Mouse (Mus musculus): Measurements from ENCODE around the gene Gabra5. TPM values are rescaled to one million over a fixed set of nuclear protein-coding genes. Genes with fewer than 3 reads are reported as not detected.

The Gabra5 gene
- polyA plus RNA-seq, 1 experiment from 2014 or later, result 25.2 TPM

DNA sequence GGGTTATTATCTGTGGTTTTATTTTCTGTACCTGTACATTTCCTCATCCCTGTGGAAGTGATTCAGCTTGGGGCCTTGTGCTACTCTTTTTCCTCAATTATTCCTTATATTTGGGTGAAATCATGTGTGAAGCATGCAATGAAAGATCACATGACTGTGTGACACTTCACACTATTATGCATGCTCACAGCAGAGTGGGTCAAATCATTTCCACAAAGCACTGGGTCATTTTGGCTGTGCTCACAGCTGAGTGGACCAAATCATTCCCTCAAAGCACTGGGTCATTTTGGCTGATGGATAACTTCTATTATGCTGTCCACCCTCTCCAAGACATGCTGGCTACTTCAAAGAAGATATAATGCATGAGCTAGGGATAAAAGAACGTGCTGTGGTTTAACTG, 97.0 kb downstream of the Gabra5 start:
- Histone ChIP-seq H3K9ac (replicated peaks; ENCODE audit: low read length) (no peak overlapping the region), H3K36me3 (ENCODE audit: control insufficient read depth, insufficient read depth, low read length) (no peaks in the 10 kb centered on the region), H3K27me3 (ENCODE audit: control insufficient read depth, insufficient read depth, low read length) (no peaks in the 10 kb centered on the region), H3K9me3 (ENCODE audit: control insufficient read depth, low read length) (no peaks in the 10 kb centered on the region), H3K27ac (replicated peaks; ENCODE audit: low read depth, low read length) (no peak overlapping the region), H3K4me3 (replicated peaks; ENCODE audit: low read depth, low read length) (no peak overlapping the region), H3K4me2 (ENCODE audit: low read length) (no peak overlapping the region), H3K4me1 (ENCODE audit: control insufficient read depth, insufficient read depth, low read length) (no peaks in the 10 kb centered on the region)
- WGBS, result 23% methylated on average over 1 of the region's 1 CpGs
- no peak for ATAC-seq (ENCODE audit: low FRiP score, low TSS enrichment)
- no peak for DNase-seq

DNA sequence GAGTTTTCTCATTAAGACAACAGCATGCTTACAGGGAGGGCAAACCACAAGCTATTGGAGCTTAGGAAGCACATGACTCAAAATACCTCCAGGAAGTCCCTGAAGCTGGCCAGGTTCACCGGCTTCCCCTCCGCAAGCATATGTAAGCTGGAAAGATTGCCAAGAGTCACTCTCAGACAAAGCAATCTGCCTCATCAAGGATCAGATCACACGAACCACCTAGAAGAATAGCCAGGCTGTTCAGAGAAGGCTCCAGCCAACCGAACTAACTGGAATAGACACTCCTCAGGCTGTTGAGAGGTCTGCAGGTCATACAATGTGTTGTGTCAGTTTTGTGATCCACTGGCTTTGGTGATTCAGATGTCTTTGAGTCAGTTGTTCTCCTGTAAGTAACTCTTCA, 98.7 kb downstream of the Gabra5 start:
- no peak overlapping the region for H3K9ac ChIP-seq (replicated peaks; ENCODE audit: low read length)
- no peaks in the 10 kb centered on the region for H3K4me1 ChIP-seq (ENCODE audit: control insufficient read depth, insufficient read depth, low read length)
- H3K4me2 ChIP-seq (ENCODE audit: low read length), result no peak overlapping the region
- no peak overlapping the region for H3K4me3 ChIP-seq (replicated peaks; ENCODE audit: low read depth, low read length)
- H3K36me3 ChIP-seq (ENCODE audit: control insufficient read depth, insufficient read depth, low read length), result no peaks in the 10 kb centered on the region
- H3K27me3 ChIP-seq (ENCODE audit: control insufficient read depth, insufficient read depth, low read length), result no peaks in the 10 kb centered on the region
- no peaks in the 10 kb centered on the region for H3K9me3 ChIP-seq (ENCODE audit: control insufficient read depth, low read length)
- DNase-seq, result no peak
- 82% methylated on average over 4 of the region's 4 CpGs for WGBS
- ATAC-seq (ENCODE audit: low FRiP score, low TSS enrichment), result no peak
- no peak overlapping the region for H3K27ac ChIP-seq (replicated peaks; ENCODE audit: low read depth, low read length)

DNA sequence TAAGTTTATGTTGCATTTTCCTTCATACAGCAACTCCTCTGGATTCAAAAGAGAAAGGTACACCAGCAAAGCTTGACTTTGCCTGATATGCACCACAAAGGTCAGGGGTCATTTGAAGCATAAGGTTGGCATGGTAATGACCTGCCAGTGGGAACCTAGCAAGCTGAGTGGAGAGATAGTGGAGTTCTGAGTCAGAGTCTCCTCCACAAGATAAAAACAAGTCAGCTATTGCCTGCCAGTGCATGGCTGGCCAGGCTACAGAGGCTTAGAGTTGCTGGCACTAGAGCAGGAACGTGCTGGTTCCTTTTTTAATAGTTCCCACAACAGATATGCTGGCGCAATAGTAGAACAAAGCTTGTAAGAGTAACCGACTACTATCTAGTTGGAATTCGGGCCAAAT, 116.3 kb downstream of the Gabra5 start:
- no peak overlapping the region for H3K9ac ChIP-seq (replicated peaks; ENCODE audit: low read length)
- DNase-seq, result no peak
- peaks cover 8% of the 10 kb centered on the region; the same call in 1 of the 2 replicates for H3K4me1 ChIP-seq (ENCODE audit: control insufficient read depth, insufficient read depth, low read length)
- 90% methylated on average over 4 of the region's 4 CpGs for WGBS
- H3K27ac ChIP-seq (replicated peaks; ENCODE audit: low read depth, low read length), result no peak overlapping the region
- H3K4me2 ChIP-seq (ENCODE audit: low read length), result no peak overlapping the region
- H3K9me3 ChIP-seq (ENCODE audit: control insufficient read depth, low read length), result no peaks in the 10 kb centered on the region
- 0 out of 2 replicates have a peak, but pooled peaks cover under 1% of the 10 kb centered on the region for H3K27me3 ChIP-seq (ENCODE audit: control insufficient read depth, insufficient read depth, low read length)
- no peak overlapping the region for H3K4me3 ChIP-seq (replicated peaks; ENCODE audit: low read depth, low read length)
- H3K36me3 ChIP-seq (ENCODE audit: control insufficient read depth, insufficient read depth, low read length), result no peaks in the 10 kb centered on the region
- ATAC-seq (ENCODE audit: low FRiP score, low TSS enrichment), result no peak

DNA sequence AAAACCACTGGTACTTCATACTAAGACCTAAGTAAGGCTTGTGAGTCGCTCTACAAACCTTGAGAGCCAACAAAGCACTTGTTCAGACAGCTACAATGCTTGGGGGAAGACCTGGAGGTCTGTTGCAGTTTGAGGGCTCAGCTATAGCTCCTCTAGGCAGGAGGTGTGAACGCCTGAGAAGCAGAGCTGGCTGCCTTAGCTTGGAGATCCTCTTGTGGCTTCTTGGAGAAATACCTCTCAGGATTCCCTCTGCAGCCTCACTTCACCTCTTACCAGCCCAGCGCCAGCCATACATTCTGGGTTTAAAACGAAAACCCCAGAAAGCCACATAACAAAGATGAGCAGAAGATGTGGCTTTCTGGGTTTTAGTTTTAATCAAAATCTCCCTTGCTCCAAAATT, 119.8 kb downstream of the Gabra5 start:
- no peak for ATAC-seq (ENCODE audit: low FRiP score, low TSS enrichment)
- H3K4me2 ChIP-seq (ENCODE audit: low read length), result no peak overlapping the region
- H3K4me3 ChIP-seq (replicated peaks; ENCODE audit: low read depth, low read length), result no peak overlapping the region
- H3K36me3 ChIP-seq (ENCODE audit: control insufficient read depth, insufficient read depth, low read length), result no peaks in the 10 kb centered on the region
- peaks cover 11% of the 10 kb centered on the region for H3K4me1 ChIP-seq (ENCODE audit: control insufficient read depth, insufficient read depth, low read length)
- no peaks in the 10 kb centered on the region for H3K9me3 ChIP-seq (ENCODE audit: control insufficient read depth, low read length)
- H3K27ac ChIP-seq (replicated peaks; ENCODE audit: low read depth, low read length), result no peak overlapping the region
- no peak overlapping the region for H3K9ac ChIP-seq (replicated peaks; ENCODE audit: low read length)
- DNase-seq, result peak; percentile 37
- WGBS, result 47% methylated on average over 4 of the region's 4 CpGs
- H3K27me3 ChIP-seq (ENCODE audit: control insufficient read depth, insufficient read depth, low read length), result peaks cover 15% of the 10 kb centered on the region; the same call in 1 of the 2 replicates

DNA sequence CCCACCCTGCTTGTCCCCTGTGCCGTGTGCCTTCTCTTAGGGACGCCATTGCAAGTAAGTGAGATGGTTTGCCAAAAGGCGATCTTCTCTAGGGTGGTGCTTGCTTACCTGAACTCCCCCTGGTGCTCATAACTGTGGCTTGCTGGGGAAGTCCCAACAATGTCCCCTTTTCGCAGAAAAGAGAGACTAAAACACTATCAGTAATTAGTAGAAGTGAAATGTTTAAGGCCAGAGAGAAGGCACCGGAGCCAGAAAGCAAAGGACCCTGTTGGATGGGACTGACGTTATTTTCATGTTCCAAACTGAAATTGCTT, 122.6 kb downstream of the Gabra5 start:
- H3K9me3 ChIP-seq (ENCODE audit: control insufficient read depth, low read length), result no peaks in the 10 kb centered on the region

DNA sequence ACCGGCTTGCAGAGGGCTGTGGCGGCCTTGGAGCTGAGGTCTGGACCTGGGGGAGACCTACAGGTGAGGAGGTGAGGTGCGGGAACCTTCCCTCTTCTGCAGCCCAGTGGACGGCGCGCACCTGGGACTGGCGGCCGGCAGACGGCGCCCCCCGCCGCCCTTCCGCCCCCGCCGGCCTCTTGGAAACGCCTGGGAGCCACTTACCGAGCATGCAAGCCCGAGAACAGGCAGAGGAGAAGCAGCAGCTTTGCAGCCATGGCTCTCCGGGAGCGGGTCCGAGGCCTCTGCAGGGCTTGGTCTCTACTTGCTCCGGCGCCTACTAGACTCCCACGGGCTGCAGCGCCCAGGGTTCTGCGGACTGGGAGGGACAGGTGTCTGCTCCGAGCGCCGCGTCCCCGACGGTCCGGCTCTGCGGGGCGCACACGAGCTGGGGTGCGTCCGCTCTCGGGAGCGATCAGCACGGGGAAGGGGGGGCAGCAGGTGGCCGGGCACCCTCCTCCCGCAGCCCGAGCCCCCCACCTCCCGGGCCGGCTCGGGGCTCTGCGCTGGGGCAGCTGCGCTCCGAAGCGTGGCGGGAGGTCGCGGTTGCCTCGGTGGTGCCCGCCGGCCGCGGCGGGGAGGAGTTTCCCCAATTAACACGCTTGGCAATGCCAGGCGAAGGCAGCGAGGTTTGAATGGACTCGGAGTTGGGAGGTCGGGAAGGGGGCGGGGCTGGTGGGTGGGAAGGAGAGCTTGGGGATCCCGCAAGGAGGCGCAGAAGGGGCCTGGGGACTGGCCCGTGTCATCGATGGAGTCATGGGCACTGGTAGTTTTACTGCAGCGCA, 123.1 kb downstream of the Gabra5 start, which contains the start of gene Gabrg3:
Gabrg3 (minus strand) TSS at position 672 of the 824 bp plus-strand sequence.
- peak within 1 kb of the TSS; percentile 67 for H3K4me3 ChIP-seq (replicated peaks; ENCODE audit: low read depth, low read length)
- peaks cover 11% of the 10 kb centered on the region for H3K4me1 ChIP-seq (ENCODE audit: control insufficient read depth, insufficient read depth, low read length)
- DNase-seq, result peak; percentile 83
- peak; percentile 80 for ATAC-seq (ENCODE audit: low FRiP score, low TSS enrichment)
- H3K36me3 ChIP-seq (ENCODE audit: control insufficient read depth, insufficient read depth, low read length), result no peaks in the 10 kb centered on the region
- peak within 1 kb of the TSS; percentile 90 for H3K4me2 ChIP-seq (ENCODE audit: low read length)
- peaks cover 15% of the 10 kb centered on the region; the same call in 1 of the 2 replicates for H3K27me3 ChIP-seq (ENCODE audit: control insufficient read depth, insufficient read depth, low read length)
- WGBS, result under 1% methylated on average over 71 of the region's 71 CpGs
- peak within 1 kb of the TSS; percentile 49; the same call in 1 of the 2 replicates for H3K27ac ChIP-seq (replicated peaks; ENCODE audit: low read depth, low read length)
- H3K9me3 ChIP-seq (ENCODE audit: control insufficient read depth, low read length), result no peaks in the 10 kb centered on the region
- H3K9ac ChIP-seq (replicated peaks; ENCODE audit: low read length), result peak within 1 kb of the TSS; percentile 66

More for the DNA sequence above, 122.6 kb downstream of the Gabra5 start:
- Histone ChIP-seq H3K4me2 (ENCODE audit: low read length) (peak overlapping the region; percentile 90), H3K27ac (replicated peaks; ENCODE audit: low read depth, low read length) (no peak overlapping the region), H3K36me3 (ENCODE audit: control insufficient read depth, insufficient read depth, low read length) (no peaks in the 10 kb centered on the region), H3K4me1 (ENCODE audit: control insufficient read depth, insufficient read depth, low read length) (peaks cover 11% of the 10 kb centered on the region), H3K27me3 (ENCODE audit: control insufficient read depth, insufficient read depth, low read length) (peaks cover 15% of the 10 kb centered on the region; the same call in 1 of the 2 replicates), H3K9ac (replicated peaks; ENCODE audit: low read length) (peak overlapping the region; percentile 66), H3K4me3 (replicated peaks; ENCODE audit: low read depth, low read length) (peak overlapping the region; percentile 67)
- ATAC-seq (ENCODE audit: low FRiP score, low TSS enrichment) (no peak), DNase-seq (no peak)
- 21% methylated on average over 6 of the region's 6 CpGs for WGBS

DNA sequence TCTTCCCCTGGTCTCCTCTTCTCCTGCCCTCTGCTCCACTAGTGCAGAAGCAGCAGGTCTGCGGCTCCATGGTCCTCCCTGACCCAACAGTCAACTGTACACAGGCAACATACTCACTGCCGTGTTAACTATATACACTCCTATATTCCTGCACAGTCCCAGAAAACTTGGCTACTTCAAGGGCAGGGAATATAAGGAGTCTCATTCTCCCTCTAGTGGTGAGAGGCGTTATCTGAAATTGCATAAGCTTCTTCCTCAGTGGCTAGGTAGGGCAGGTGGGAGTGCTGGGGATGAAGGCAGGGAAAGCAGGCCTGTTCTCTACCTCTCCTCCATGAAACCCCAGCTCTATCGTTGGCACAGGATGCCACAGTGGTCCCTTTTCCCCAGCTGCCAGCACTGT, 125.7 kb downstream of the Gabra5 start:
- no peak overlapping the region for H3K9ac ChIP-seq (replicated peaks; ENCODE audit: low read length)
- no peaks in the 10 kb centered on the region for H3K9me3 ChIP-seq (ENCODE audit: control insufficient read depth, low read length)
- H3K4me2 ChIP-seq (ENCODE audit: low read length), result no peak overlapping the region
- H3K4me1 ChIP-seq (ENCODE audit: control insufficient read depth, insufficient read depth, low read length), result peaks cover 8% of the 10 kb centered on the region
- peak; percentile 89 for DNase-seq
- ATAC-seq (ENCODE audit: low FRiP score, low TSS enrichment), result peak; percentile 52; the same call in 1 of the 2 replicates
- peaks cover 15% of the 10 kb centered on the region; the same call in 1 of the 2 replicates for H3K27me3 ChIP-seq (ENCODE audit: control insufficient read depth, insufficient read depth, low read length)
- H3K36me3 ChIP-seq (ENCODE audit: control insufficient read depth, insufficient read depth, low read length), result no peaks in the 10 kb centered on the region
- no peak overlapping the region for H3K27ac ChIP-seq (replicated peaks; ENCODE audit: low read depth, low read length)
- H3K4me3 ChIP-seq (replicated peaks; ENCODE audit: low read depth, low read length), result no peak overlapping the region
- WGBS, result 30% methylated on average over 4 of the region's 4 CpGs

DNA sequence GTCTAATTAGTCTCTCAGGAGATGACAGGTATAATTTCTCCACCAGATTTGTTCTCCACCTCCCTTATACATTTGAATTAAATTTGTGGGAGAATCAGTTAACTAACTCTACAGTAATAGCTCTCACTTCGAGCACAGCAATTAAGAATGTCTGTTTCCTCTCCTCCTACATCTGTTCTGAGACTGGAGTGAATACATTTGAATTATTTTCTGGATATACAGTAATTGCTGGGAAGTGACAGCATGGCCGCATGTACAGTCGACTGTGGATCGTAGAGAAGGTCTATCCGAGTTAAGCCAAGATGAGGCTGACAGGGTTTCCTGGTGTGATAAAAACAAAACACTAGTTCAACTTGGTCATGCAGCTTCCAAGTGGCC, 143.9 kb downstream of the Gabra5 start:
- Histone ChIP-seq H3K36me3 (ENCODE audit: control insufficient read depth, insufficient read depth, low read length) (no peaks in the 10 kb centered on the region), H3K4me1 (ENCODE audit: control insufficient read depth, insufficient read depth, low read length) (no peaks in the 10 kb centered on the region), H3K27ac (replicated peaks; ENCODE audit: low read depth, low read length) (no peak overlapping the region), H3K4me2 (ENCODE audit: low read length) (no peak overlapping the region), H3K9ac (replicated peaks; ENCODE audit: low read length) (no peak overlapping the region), H3K9me3 (ENCODE audit: control insufficient read depth, low read length) (no peaks in the 10 kb centered on the region), H3K4me3 (replicated peaks; ENCODE audit: low read depth, low read length) (no peak overlapping the region), H3K27me3 (ENCODE audit: control insufficient read depth, insufficient read depth, low read length) (no peaks in the 10 kb centered on the region)
- DNase-seq, result no peak
- 81% methylated on average over 5 of the region's 5 CpGs for WGBS
- ATAC-seq (ENCODE audit: low FRiP score, low TSS enrichment), result no peak
